Comparison of ENCODE assay signal across 10 mouse cellular contexts in the genomic region with DNA sequence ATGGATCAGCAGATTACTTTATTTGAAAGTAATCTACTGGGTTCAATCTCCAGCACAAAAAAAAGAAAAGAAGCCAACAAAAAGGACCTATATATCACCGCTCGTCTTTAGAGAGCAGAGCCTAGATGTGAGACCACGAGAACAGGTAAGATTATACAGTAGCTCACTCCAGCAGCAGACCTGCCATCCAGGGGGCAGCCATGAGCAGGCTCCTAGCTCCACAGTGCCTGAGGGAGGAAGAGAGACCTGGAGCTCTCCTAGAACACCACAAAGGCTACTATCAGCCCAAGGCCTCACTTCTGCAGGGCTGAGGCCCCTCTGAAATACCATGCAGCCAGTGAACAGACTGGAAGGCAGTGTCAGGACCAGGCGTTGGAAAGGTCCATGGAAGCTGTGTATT. TPM values are rescaled to one million over a fixed set of nuclear protein-coding genes. Genes with fewer than 3 reads are reported as not detected.
DNase-seq lines count a peak whose midpoint lies in the region; ATAC-seq and TF ChIP-seq lines count a peak whose summit lies in the region.
"Had no signal": no experiment of that assay in that cellular context is flagged by ENCODE, and none has a peak within 500 bp of the region (broad histone marks: within the 10 kb centered on the region; RNA-seq: fewer than 3 reads in every experiment).

No protein-coding gene starts in this region.

- TF ChIP-seq CTCF in lung, postnatal 0 days (IDR thresholded peaks at IDR 0.05): peak; percentile 57
- peak; percentile 64 for TF ChIP-seq CTCF in stomach, postnatal 0 days (IDR thresholded peaks at IDR 0.05; ENCODE audit: low read depth)

- peaks cover 67% of the 10 kb centered on the region for H3K36me3 ChIP-seq in heart, embryonic 12.5 days
- H3K36me3 ChIP-seq in lung, postnatal 0 days (ENCODE audit: insufficient read depth, low read length): peaks cover 53% of the 10 kb centered on the region; the same call in 1 of the 2 replicates
- peaks cover 47% of the 10 kb centered on the region for H3K36me3 ChIP-seq in embryonic facial prominence, embryonic 12.5 days
- peaks cover 36% of the 10 kb centered on the region for H3K36me3 ChIP-seq in stomach, postnatal 0 days (ENCODE audit: control insufficient read depth, insufficient read depth, low read length)

- no peak overlapping the region for H3K4me3 ChIP-seq in heart, embryonic 12.5 days
- H3K4me3 ChIP-seq in lung, postnatal 0 days (ENCODE audit: low read depth, low read length): no peak overlapping the region
- H3K4me3 ChIP-seq in embryonic facial prominence, embryonic 12.5 days: no peak overlapping the region
- no peak overlapping the region for H3K4me3 ChIP-seq in stomach, postnatal 0 days (ENCODE audit: low read depth, low read length)
- H3K4me3 ChIP-seq: erythroblast, embryonic 14.5 days had no signal

- TF ChIP-seq EP300 in lung, postnatal 0 days (IDR thresholded peaks at IDR 0.05): no peak
- TF ChIP-seq EP300 in stomach, postnatal 0 days (optimal IDR thresholded peaks at IDR 0.05): no peak

- peaks cover 98% of the 10 kb centered on the region for H3K4me1 ChIP-seq in heart, embryonic 12.5 days (replicated peaks)
- H3K4me1 ChIP-seq in lung, postnatal 0 days (ENCODE audit: insufficient read depth, low read depth, low read length): peaks cover 35% of the 10 kb centered on the region
- peaks cover 38% of the 10 kb centered on the region for H3K4me1 ChIP-seq in embryonic facial prominence, embryonic 12.5 days
- peaks cover 22% of the 10 kb centered on the region for H3K4me1 ChIP-seq in stomach, postnatal 0 days (replicated peaks; ENCODE audit: control insufficient read depth, insufficient read depth)

- no peaks in the 10 kb centered on the region for H3K27me3 ChIP-seq in heart, embryonic 12.5 days (replicated peaks)
- no peaks in the 10 kb centered on the region for H3K27me3 ChIP-seq in lung, postnatal 0 days (replicated peaks; ENCODE audit: insufficient read depth, low read length)
- no peaks in the 10 kb centered on the region for H3K27me3 ChIP-seq in embryonic facial prominence, embryonic 12.5 days
- no peaks in the 10 kb centered on the region for H3K27me3 ChIP-seq in stomach, postnatal 0 days (ENCODE audit: control insufficient read depth, insufficient read depth, low read length)

- no peak overlapping the region for H3K9ac ChIP-seq in heart, embryonic 12.5 days
- no peak overlapping the region for H3K9ac ChIP-seq in lung, postnatal 0 days (replicated peaks; ENCODE audit: low read depth)
- H3K9ac ChIP-seq in embryonic facial prominence, embryonic 12.5 days: no peak overlapping the region
- H3K9ac ChIP-seq in stomach, postnatal 0 days (ENCODE audit: low read length): peak overlapping the region; percentile 35; the same call in 1 of the 2 replicates

- no peak for ATAC-seq in heart, embryonic 12.5 days (ENCODE audit: insufficient number of reproducible peaks, low FRiP score)
- ATAC-seq in lung, postnatal 0 days: no peak
- ATAC-seq in embryonic facial prominence, embryonic 12.5 days (ENCODE audit: insufficient number of reproducible peaks, insufficient read depth, low FRiP score, low TSS enrichment): no peak
- no peak for ATAC-seq in stomach, postnatal 0 days (ENCODE audit: low FRiP score, low TSS enrichment)
- no peak for ATAC-seq in megakaryocyte progenitor cell, adult 5-6 weeks (replicated peaks; ENCODE audit: poor library complexity)
- ATAC-seq in megakaryocyte-erythroid progenitor cell, adult 5-6 weeks (replicated peaks; ENCODE audit: low FRiP score, low TSS enrichment, poor library complexity, severe bottlenecking): no peak
- ATAC-seq: midbrain, embryonic 16.5 days had no signal

- H3K9me3 ChIP-seq in heart, embryonic 12.5 days (replicated peaks): no peaks in the 10 kb centered on the region
- H3K9me3 ChIP-seq in lung, postnatal 0 days (ENCODE audit: low read length): no peaks in the 10 kb centered on the region
- H3K9me3 ChIP-seq in embryonic facial prominence, embryonic 12.5 days: no peaks in the 10 kb centered on the region
- no peaks in the 10 kb centered on the region for H3K9me3 ChIP-seq in stomach, postnatal 0 days (ENCODE audit: control insufficient read depth, low read length)

- H3K4me2 ChIP-seq in heart, embryonic 12.5 days: no peak overlapping the region
- no peak overlapping the region for H3K4me2 ChIP-seq in lung, postnatal 0 days (replicated peaks; ENCODE audit: low read depth, low read length)
- H3K4me2 ChIP-seq in embryonic facial prominence, embryonic 12.5 days (replicated peaks): no peak overlapping the region
- no peak overlapping the region for H3K4me2 ChIP-seq in stomach, postnatal 0 days (replicated peaks; ENCODE audit: low read depth)

- WGBS in heart, embryonic 12.5 days: 80% methylated on average over 4 of the region's 4 CpGs
- 60% methylated on average over 4 of the region's 4 CpGs for WGBS in lung, postnatal 0 days
- 84% methylated on average over 4 of the region's 4 CpGs for WGBS in embryonic facial prominence, embryonic 12.5 days
- WGBS in stomach, postnatal 0 days: 62% methylated on average over 4 of the region's 4 CpGs

- DNase-seq in heart, postnatal 4 days: no peak
- DNase-seq in lung, postnatal 0 days (ENCODE audit: low spot score): peak; percentile 39
- no peak for DNase-seq in lung, postnatal 10 days
- peak; percentile 64 for DNase-seq in stomach, postnatal 0 days (ENCODE audit: low spot score)

- H3K27ac ChIP-seq in heart, embryonic 12.5 days (ENCODE audit: poor library complexity, severe bottlenecking): peak overlapping the region; percentile 81
- peak overlapping the region; percentile 33 for H3K27ac ChIP-seq in lung, postnatal 0 days (ENCODE audit: low read length)
- H3K27ac ChIP-seq in embryonic facial prominence, embryonic 12.5 days: 0 out of 2 replicates have a peak overlapping the region, but pooled peaks have one; percentile 67
- peak overlapping the region; percentile 13; the same call in 1 of the 2 replicates for H3K27ac ChIP-seq in stomach, postnatal 0 days (replicated peaks)

RNA-seq across cellular contexts. Expression of gene Myh9, which starts 39.0 kb away (rescaled TPM):
- 41.9 and 42.0 TPM in 2 replicates for polyA plus RNA-seq in heart, embryonic 12.5 days (2016; fragmentation: Nextera tagmentation; extraction: Ambion mirVana)
- total RNA-seq in heart, postnatal 4 days (2021): 100 to 1,000 TPM; 219 to 228 TPM
- 59.3 and 67.3 TPM in 2 replicates for polyA plus RNA-seq in lung, postnatal 0 days (2015; fragmentation: Nextera tagmentation; extraction: Ambion mirVana)
- 37.3 and 37.9 TPM in 2 replicates for polyA plus RNA-seq in embryonic facial prominence, embryonic 12.5 days (2016; fragmentation: Nextera tagmentation; extraction: Ambion mirVana)
- polyA plus RNA-seq in stomach, postnatal 0 days (2015; fragmentation: Nextera tagmentation; extraction: Ambion mirVana): 27.9 and 32.9 TPM in 2 replicates
- 167 and 191 TPM in 2 replicates for total RNA-seq in megakaryocyte progenitor cell, adult 5-6 weeks (2015)
- 238 and 338 TPM in 2 replicates for total RNA-seq in megakaryocyte progenitor cell, adult 5-6 weeks (2017)
- total RNA-seq in megakaryocyte-erythroid progenitor cell, adult 5-6 weeks (2014; fragmentation: Nextera tagmentation): 98.3 and 144 TPM in 2 replicates
- total RNA-seq in megakaryocyte-erythroid progenitor cell, adult 5-6 weeks (2017): 195 and 198 TPM in 2 replicates

RNA-seq across cellular contexts. Expression of gene Apol8, which starts 46.2 kb away (rescaled TPM):
- polyA plus RNA-seq in heart, embryonic 12.5 days (2016; fragmentation: Nextera tagmentation; extraction: Ambion mirVana): 0.65 and 0.74 TPM in 2 replicates
- total RNA-seq in heart, postnatal 4 days (2021): under 1 TPM; 0.17 to 0.38 TPM
- 0.06 and 0.26 TPM in 2 replicates for polyA plus RNA-seq in lung, postnatal 0 days (2015; fragmentation: Nextera tagmentation; extraction: Ambion mirVana)
- 0.24 and 0.83 TPM in 2 replicates for polyA plus RNA-seq in embryonic facial prominence, embryonic 12.5 days (2016; fragmentation: Nextera tagmentation; extraction: Ambion mirVana)
- 0.05 and 0.10 TPM in 2 replicates for polyA plus RNA-seq in stomach, postnatal 0 days (2015; fragmentation: Nextera tagmentation; extraction: Ambion mirVana)
- total RNA-seq in megakaryocyte progenitor cell, adult 5-6 weeks (2015): 0.05 and 1.8 TPM in 2 replicates
- total RNA-seq in megakaryocyte progenitor cell, adult 5-6 weeks (2017): 0.14 and 0.50 TPM in 2 replicates
- total RNA-seq in megakaryocyte-erythroid progenitor cell, adult 5-6 weeks (2014; fragmentation: Nextera tagmentation): 3.8 and 5.5 TPM in 2 replicates
- total RNA-seq in megakaryocyte-erythroid progenitor cell, adult 5-6 weeks (2017): 1.4 and 1.6 TPM in 2 replicates

Comparison
In these comparisons a context has a peak if more than half of its experiments do, and no peak if none do; other contexts are left out.
1. DNase-seq: peak in lung, postnatal 0 days (single experiment) and stomach, postnatal 0 days (single experiment); none in heart, postnatal 4 days (single experiment) and lung, postnatal 10 days (single experiment).
2. H3K27ac ChIP-seq: peak in every context shown above with its lines; median percentile 81 in heart, embryonic 12.5 days; 67 in embryonic facial prominence, embryonic 12.5 days; 33 in lung, postnatal 0 days; 13 in stomach, postnatal 0 days.